Mouse (Mus musculus): ENCODE data around the gene Gnb2.
A peak's percentile ranks its signal among the peaks of the same experiment; 100 is the strongest.

Gene Gnb2

GRCm38 (mm10) chr5:137519691-137520550 lies 13.4 kb downstream of the Gnb2 start:
- no peak for DNase-seq (ENCODE audit: low spot score)

DNA sequence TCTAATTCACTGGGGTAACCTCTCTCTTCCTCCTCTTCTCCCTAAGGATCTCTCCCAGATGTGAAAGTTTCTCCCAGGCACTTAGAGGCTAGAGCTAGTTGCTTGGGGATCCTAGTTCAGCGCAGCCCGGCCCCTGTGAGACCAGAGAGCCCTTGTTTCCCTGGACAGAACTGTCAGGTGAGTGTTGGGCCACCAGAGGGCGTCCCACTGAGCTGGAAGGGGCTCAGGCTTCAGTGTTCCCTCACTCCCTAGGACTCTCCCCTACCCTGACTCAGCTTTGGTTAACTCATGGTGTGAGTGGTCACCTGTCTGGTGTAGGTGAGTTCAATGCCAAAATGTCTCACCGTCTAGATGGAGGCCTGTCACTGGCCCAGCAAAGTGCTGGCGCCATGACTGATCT lies 14.9 kb downstream of the Gnb2 start, which contains the start of gene Gigyf1:
Gigyf1 (plus strand) TSS at position 113 of the 400 bp plus-strand sequence.
- DNase-seq (ENCODE audit: low spot score) = no peak

GRCm38 (mm10) chr5:137514811-137515210 lies 18.5 kb downstream of the Gnb2 start:
- no peak for DNase-seq (ENCODE audit: low spot score)

- DNase-seq (ENCODE audit: low spot score) = no peak
Measured at GRCm38 (mm10) chr5:137513951-137514721, 19.2 kb downstream of the Gnb2 start.

- no peak for DNase-seq (ENCODE audit: low spot score)
Measured at GRCm38 (mm10) chr5:137512847-137513794, 20.2 kb downstream of the Gnb2 start.

GRCm38 (mm10) chr5:137511706-137512105 lies 21.6 kb downstream of the Gnb2 start:
- no peak for DNase-seq (ENCODE audit: low spot score)

DNA sequence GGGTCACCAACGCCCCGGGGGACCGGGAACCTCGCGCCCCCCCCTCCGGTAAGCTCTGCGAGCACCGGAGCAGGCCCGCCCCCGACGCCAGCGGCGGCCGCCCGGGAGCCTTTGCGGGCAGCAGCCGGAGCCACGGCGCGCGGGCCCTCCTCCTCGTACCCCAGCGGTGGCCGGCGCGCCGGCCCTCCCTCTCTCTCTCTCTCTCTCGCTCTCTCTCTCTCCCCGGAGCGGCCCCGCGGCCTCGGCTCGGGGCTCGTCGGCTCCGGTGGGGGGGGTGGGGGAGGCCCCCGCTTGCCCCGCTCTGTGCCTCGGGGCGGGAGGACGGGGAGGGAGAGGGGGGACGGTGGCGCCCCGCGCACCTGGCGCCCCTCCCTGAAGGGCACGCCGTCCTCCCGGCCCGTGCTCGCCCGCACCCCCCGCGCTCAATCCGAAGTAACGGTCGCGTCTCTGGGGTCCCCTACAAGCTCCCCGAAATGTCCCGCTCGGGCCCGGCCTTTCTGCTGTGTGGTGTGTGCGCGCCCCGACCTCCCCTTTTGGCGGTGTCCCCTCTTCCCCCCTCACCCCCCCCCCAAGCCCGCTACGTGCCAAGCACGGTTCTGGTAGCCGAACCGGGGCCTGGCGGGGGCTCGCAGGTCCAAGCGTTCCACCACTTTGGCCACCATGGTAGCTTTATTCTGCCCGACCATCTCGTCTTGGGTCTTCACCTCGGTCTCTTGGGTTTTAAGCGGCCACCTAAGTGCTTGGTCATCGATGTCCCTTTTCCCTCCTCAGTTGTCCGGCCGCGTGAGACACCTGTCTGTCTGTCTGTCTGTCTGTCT lies 22.5 kb downstream of the Gnb2 start:
- DNase-seq (ENCODE audit: low spot score) = no peak

GRCm38 (mm10) chr5:137510014-137510501 lies 23.3 kb downstream of the Gnb2 start:
- peak; percentile 68 for DNase-seq (ENCODE audit: low spot score)

DNA sequence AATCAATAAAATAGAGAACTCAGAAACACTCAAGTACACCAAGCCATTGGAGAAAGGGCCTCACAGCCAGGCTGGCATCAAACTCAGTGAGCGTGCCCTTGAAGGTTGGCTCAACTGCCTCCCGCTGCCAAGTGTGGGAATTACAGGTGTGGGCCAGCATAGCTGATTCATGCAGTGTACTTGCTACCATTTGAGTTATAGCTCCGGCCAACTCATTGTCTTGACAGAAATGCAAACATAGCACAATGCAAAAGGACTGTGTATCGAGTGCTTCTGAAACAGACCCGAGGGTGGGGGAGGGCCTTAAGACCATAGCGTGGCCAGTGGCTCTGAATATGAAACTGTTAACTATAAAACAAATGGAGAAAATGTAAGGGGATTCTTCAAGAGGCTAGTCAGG lies 29.3 kb downstream of the Gnb2 start:
- DNase-seq (ENCODE audit: low spot score) = no peak

DNA sequence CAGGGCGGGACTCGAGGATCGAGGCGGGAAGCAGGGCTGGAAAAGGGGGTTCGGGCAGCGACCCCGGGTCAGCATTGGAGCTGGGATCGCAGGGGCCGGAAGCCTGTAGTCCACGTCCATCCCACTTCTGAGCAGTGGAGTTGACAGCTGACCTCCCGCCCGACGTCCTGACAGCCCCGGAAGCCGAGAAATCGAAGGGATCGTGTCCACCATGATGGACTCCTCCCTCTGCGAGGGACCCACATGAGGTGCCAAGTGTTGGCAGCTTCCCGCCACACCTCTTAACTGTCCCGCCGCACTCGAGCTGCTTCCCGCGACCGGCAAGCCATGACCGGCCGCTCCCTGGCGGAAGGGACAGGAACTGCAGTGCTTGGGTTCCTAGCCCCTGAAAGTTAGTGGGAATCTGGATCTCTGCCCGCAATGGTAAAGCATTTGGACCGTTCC lies 30.6 kb downstream of the Gnb2 start:
- peak; percentile 76 for DNase-seq (ENCODE audit: low spot score)

- DNase-seq (ENCODE audit: low spot score) = peak; percentile 99
Measured at GRCm38 (mm10) chr5:137501709-137502666, 31.3 kb downstream of the Gnb2 start, which contains the start of gene Pop7. Pop7 (minus strand) TSS chr5:137502518.

DNA sequence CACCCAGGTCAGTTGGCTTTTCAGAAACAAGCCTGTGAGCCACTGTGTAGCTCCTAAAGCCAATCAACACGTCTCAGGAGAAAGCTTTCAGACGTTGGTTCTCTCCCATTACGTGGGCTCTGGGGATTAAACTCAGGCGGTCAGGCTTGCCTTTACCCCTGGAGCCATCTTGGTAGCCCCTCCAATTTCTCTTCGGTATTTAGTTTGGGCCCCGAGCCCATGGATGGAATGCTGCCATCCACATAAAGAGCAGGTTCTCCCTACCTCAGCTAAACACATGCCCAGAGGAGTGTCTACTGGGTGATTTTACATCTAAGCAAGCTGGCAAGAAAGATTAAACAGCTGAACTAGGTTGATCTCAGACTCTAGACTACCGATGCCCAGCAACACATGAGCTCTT lies 33.1 kb downstream of the Gnb2 start:
- no peak for DNase-seq (ENCODE audit: low spot score)

DNA sequence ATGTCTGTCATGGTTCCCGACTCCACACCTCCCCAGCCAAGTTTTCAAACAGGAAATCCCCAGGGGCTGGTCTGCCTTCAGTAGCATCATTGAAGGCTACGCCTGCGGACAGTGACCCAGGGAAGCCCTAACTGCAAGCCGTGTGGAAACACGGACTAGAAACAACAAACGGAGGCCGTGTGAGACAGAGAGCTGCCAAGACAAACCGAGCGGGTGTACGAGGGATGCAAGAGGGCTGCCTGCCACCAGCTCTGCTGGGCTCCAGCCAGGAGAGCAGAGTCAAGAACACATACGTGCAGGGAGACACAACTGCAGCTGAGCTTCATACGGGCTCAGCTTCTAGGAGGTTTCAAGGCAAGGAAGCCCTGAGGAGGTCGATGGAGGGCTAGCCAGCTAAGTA lies 39.5 kb downstream of the Gnb2 start:
- DNase-seq (ENCODE audit: low spot score) = no peak

GRCm38 (mm10) chr5:137491559-137491958 lies 41.8 kb downstream of the Gnb2 start:
- no peak for DNase-seq (ENCODE audit: low spot score)

DNA sequence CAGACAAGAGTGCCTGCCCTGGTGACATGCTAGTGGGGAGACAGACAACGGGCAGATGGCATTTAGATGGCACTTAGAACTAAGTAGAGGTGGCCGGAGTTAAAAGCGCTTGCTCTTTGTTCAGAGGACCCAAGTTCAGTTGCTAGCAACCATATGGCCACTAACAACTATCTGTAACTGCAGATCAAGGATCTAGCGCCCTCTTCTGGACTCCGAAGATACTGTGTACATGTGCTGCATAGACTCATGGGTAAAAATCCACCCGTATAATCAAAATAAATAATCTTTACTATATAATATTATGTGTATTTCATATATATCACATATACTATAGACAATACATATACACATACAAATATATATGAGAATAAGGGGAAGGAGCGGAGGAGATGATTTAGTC lies 45.7 kb downstream of the Gnb2 start:
- DNase-seq (ENCODE audit: low spot score) = no peak

- DNase-seq (ENCODE audit: low spot score) = no peak
Measured at GRCm38 (mm10) chr5:137485851-137486155, 47.5 kb downstream of the Gnb2 start.

DNA sequence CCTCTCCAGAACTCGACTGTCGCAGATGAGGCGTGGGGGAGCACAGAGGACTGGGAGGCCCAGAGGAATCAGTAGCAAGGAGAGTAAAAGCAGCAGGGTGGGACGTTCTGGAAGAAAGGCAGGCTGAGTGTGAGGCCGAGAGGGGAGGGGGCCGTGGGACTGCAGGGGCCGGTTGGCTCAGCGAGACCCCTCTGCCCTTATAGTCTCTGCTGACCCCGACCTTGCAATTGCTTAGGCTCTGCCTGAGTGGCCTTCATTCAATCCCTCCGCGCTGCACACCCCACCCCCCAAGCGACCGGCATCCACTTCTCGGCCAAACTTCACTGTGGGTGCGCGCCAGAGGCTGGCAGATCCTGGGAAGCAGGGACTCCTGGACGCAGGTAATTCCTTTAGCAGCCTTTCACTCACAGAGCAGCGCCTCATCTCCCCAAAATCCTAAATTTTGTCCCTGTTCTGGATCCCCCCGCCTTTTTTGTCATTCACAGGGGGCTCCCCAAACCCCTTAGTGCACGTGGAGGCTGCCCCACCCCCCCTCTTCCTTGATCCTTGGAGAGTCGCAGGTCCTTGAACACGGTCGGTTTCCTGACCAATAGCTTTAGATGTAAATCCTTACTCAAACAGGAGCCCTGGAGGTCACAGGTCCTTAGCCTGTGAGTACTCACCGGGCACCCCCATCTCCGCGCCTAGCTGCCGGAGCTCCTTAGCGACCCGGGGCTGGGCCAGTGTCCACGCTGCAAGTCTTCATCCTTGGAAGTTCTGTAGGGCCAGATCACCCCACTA lies 48.0 kb downstream of the Gnb2 start:
- no peak for DNase-seq (ENCODE audit: low spot score)

- DNase-seq (ENCODE audit: low spot score) = no peak
Measured at GRCm38 (mm10) chr5:137481897-137482296, 51.4 kb downstream of the Gnb2 start.

DNA sequence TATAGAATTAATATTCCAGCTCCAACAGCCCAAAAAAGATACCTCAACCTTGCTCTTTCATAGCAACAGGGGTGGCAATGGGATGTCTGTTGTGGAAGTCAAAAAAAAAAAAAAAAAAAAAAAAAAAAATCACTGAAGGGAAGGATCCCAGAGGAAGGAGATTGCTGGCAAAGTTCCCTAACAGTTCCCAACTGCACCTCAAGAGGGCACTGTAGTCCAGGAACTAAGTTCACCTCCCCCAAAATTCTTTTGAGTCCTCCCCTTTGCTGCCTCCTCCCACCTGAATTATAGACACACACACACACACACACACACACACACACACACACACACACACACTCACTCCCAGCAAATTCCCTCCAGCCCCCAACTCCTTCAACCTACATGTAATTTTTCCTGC lies 52.2 kb downstream of the Gnb2 start:
- DNase-seq (ENCODE audit: low spot score) = peak; percentile 65

All from urinary bladder, postnatal 25 days (tissue).